ENCODE assay signal across 8 mouse cellular contexts in genomic region chr15:36708471-36708870, GRCm38 (mm10).
A peak's percentile ranks its signal among the peaks of the same experiment; 100 is the strongest.
DNase-seq lines count a peak whose midpoint lies in the region; ATAC-seq and TF ChIP-seq lines count a peak whose summit lies in the region.

No protein-coding gene starts in this region.

- peaks cover 15% of the 10 kb centered on the region for H3K4me1 ChIP-seq in E14TG2a.4 (replicated peaks; ENCODE audit: low read depth, low read length)
- H3K4me1 ChIP-seq in forebrain, embryonic 12.5 days = no peaks in the 10 kb centered on the region
- H3K4me1 ChIP-seq in lung, embryonic 14.5 days (ENCODE audit: insufficient read depth) = no peaks in the 10 kb centered on the region

- no peak overlapping the region for H3K4me2 ChIP-seq in forebrain, embryonic 12.5 days
- no peak overlapping the region for H3K4me2 ChIP-seq in lung, embryonic 14.5 days

- H3K9me3 ChIP-seq in E14TG2a.4 (ENCODE audit: low read length) = no peaks in the 10 kb centered on the region
- no peaks in the 10 kb centered on the region for H3K9me3 ChIP-seq in forebrain, embryonic 12.5 days
- H3K9me3 ChIP-seq in lung, embryonic 14.5 days (ENCODE audit: low read depth, low read length) = no peaks in the 10 kb centered on the region

- H3K27me3 ChIP-seq in E14TG2a.4 (ENCODE audit: insufficient read depth, low read length) = no peaks in the 10 kb centered on the region
- H3K27me3 ChIP-seq in forebrain, embryonic 12.5 days = no peaks in the 10 kb centered on the region
- no peaks in the 10 kb centered on the region for H3K27me3 ChIP-seq in lung, embryonic 14.5 days (ENCODE audit: insufficient read depth, low read length)

- peak; percentile 70 for DNase-seq in brain, embryonic 14.5 days (ENCODE audit: low read depth)
- DNase-seq in layer of hippocampus, adult 18-20 months (ENCODE audit: low spot score in 2 of 2) = peak; percentile 53 to 86
- DNase-seq in lung, embryonic 14.5 days = peak; percentile 91
- peak; percentile 86 for DNase-seq in retina, postnatal 1 day
- peak; percentile 60 for DNase-seq in urinary bladder, adult 2 months (ENCODE audit: low spot score)

- no peak overlapping the region for H3K27ac ChIP-seq in forebrain, embryonic 12.5 days
- H3K27ac ChIP-seq in lung, embryonic 14.5 days (ENCODE audit: low read depth) = no peak overlapping the region

- WGBS in forebrain, embryonic 12.5 days = 21% methylated on average over 3 of the region's 3 CpGs
- WGBS in lung, embryonic 14.5 days = 9% methylated on average over 3 of the region's 3 CpGs

- peak; percentile 70 for ATAC-seq in forebrain, embryonic 12.5 days (ENCODE audit: low FRiP score)
- peak; percentile 60 to 69; a peak in 3 of 4 replicates for ATAC-seq in hematopoietic stem cell, adult 5-6 weeks (replicated peaks in 1 of 2; ENCODE audit: insufficient read depth in 1 of 2, low FRiP score in 2 of 2, low TSS enrichment in 1 of 2, low read depth in 1 of 2, poor library complexity in 2 of 2, severe bottlenecking in 2 of 2)
- no peak; the same call in 1 of the 2 replicates for ATAC-seq in lung, embryonic 14.5 days (ENCODE audit: insufficient read depth)

- no peaks in the 10 kb centered on the region for H3K36me3 ChIP-seq in E14TG2a.4 (ENCODE audit: insufficient read depth, low read length)
- no peaks in the 10 kb centered on the region for H3K36me3 ChIP-seq in forebrain, embryonic 12.5 days (replicated peaks)
- no peaks in the 10 kb centered on the region for H3K36me3 ChIP-seq in lung, embryonic 14.5 days (ENCODE audit: insufficient read depth)

- no peak overlapping the region for H3K4me3 ChIP-seq in E14TG2a.4 (replicated peaks; ENCODE audit: low read length)
- no peak overlapping the region for H3K4me3 ChIP-seq in forebrain, embryonic 12.5 days (replicated peaks)
- H3K4me3 ChIP-seq in lung, embryonic 14.5 days (ENCODE audit: low read depth, low read length) = no peak overlapping the region

- TF ChIP-seq POLR2A in brain, embryonic 14.5 days (IDR thresholded peaks at IDR 0.05; ENCODE audit: borderline replicate concordance, extremely low read depth, insufficient read depth, insufficient read length, poor library complexity, severe bottlenecking) = no peak

- TF ChIP-seq CTCF in E14TG2a.4 (conservative IDR thresholded peaks at IDR 0.05; ENCODE audit: low read length) = peak; percentile 86
- peak; percentile 87 for TF ChIP-seq CTCF in brain, embryonic 14.5 days (IDR thresholded peaks at IDR 0.05; ENCODE audit: borderline replicate concordance, extremely low read depth, insufficient read depth, insufficient read length)
- TF ChIP-seq CTCF in lung, embryonic 14.5 days (IDR thresholded peaks at IDR 0.05; ENCODE audit: low read depth) = peak; percentile 95

- H3K9ac ChIP-seq in forebrain, embryonic 12.5 days = no peak overlapping the region
- no peak overlapping the region for H3K9ac ChIP-seq in lung, embryonic 14.5 days
